Mouse (Mus musculus) heart, postnatal 14 days (tissue): ENCODE measurements around the gene Pax3. TPM values are rescaled to one million over a fixed set of nuclear protein-coding genes. Genes with fewer than 3 reads are reported as not detected.
A peak's percentile ranks its signal among the peaks of the same experiment; 100 is the strongest.

Source experiments
- DNase-seq, 2 experiments: peaks; one replicate each; pipeline ENCODE4 v3.0.0; 2021 to 2022
- intact Hi-C: fragments of 180-260 bp; cut with DNase I; formaldehyde crosslinking; loops from one replicate; pipeline ENCODE4 v1.15.1; 2025
- long read RNA-seq, 2 experiments: library from polyadenylated mRNA; stranded (forward); transcript quantifications; one replicate each; pipeline ENCODE4 v2.0.0; 2021
- total RNA-seq, 2 experiments: library from RNA; stranded (reverse); gene quantifications; 2 replicates each; pipeline ENCODE4 v1.2.3; 2021

Pax3 gene
- total RNA-seq = under 1 TPM in 1 of 2 experiments, not detected in 1; 0.07 TPM
- long read RNA-seq, experiment 1 = 0 reads
- long read RNA-seq, experiment 2, partial matches to known transcripts = 0 of 1 reads
- long read RNA-seq, experiment 2, other reads (novel, unspliced or antisense) = 1 of 1 reads

DNA sequence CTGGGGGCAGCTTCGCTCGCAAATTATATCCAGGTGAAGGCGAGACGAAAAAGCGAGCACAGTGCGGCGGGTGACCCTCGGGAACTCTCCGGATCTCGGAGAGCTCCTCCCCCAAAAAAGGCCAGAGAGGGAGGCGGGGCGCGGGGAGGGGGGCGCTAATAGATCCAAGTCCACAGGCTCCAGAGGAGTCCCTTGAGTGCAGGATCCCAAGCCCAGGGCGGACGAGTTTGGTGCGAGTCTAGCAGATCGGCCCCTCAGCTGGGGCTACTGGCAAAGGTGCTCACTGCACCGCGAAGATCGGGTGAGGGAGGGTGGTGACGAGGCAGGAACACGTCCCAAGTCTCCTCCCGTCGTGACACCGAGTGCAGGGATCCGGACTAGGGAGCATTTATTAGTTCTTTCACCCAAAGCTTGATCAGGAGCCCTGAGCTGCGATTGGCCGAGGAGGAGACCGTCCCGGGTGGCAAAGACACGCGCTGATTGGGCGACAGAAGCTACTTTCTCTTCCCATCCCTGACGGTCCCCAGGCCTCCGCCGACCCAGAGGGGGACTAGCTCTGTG is at the start of gene Pax3:
Gene Pax3 (minus strand): TSS at position 384 of the 561 bp plus-strand sequence.
- intact Hi-C loops = no loop called here
- no peak for DNase-seq

DNA sequence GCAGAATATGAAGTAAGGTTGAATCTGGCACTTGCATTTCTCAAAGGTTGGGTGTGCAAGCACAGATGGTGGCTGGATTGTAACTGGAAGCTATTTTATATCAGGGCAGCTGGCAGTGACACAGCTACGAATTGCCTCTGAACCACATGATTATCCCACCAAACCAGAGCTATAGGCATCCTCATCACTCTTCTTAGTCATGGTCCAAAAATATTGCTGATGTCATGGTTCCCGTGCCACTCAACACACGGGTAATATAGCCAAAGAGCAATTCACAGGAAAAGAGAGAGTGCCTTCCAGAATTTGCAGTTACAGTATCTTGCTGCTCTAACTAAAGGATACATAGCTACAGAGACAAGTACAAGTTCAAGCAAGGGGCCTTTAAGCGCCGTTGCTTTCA is 37.4 kb upstream of the Pax3 start:
- intact Hi-C loops = no loop called here
- DNase-seq = no peak

DNA sequence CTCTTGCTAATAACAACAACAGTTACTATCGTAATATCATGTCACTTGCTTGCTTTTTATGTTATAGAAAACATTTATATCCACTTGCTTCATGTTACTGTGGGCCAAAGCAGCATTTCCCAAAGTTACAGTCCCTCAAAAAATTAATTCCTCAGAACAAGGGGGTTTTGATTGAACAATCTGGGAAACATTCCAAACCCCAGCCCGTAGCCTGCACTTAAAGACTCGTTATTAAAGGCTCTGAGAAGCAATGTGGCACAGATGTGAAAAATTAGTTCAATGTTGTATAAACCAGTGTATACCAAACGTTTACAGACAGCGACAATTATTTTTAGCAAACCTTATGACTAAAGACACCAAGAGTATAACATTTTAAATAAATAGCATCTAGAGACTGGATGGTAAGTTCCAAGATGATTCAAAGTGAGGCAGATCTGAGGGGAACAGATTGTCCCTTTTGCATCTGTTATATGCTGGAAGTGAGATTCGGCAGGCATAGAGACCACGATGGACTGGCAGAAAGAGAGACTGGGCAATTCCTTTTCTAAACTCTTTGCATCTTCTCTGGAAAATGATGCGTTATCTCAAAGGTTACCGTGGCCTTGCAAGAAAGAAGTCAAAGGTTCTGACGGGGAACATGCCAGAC is 35.1 kb upstream of the Pax3 start:
- intact Hi-C loops = no loop called here
- no peak for DNase-seq

DNA sequence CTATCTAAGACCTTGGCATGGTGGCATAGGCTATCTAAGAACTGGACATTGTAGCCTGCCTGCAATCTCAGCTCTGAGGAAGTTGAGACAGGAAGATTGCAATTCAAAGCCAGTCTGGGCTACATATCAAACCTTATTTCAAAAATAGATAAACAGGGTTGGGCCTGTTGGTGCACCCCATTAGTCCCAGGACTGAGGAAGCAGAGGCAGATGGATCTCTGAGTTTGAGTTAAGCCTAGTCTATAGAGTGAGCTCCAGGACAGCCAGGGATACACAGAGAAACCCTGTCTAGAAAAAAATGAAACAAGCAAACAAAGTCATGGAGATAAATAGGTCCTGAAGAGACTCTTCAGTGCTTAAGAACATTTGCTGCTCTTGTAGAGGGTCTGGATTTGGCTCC is 32.9 kb upstream of the Pax3 start:
- DNase-seq = no peak
- intact Hi-C loops = no loop called here

DNA sequence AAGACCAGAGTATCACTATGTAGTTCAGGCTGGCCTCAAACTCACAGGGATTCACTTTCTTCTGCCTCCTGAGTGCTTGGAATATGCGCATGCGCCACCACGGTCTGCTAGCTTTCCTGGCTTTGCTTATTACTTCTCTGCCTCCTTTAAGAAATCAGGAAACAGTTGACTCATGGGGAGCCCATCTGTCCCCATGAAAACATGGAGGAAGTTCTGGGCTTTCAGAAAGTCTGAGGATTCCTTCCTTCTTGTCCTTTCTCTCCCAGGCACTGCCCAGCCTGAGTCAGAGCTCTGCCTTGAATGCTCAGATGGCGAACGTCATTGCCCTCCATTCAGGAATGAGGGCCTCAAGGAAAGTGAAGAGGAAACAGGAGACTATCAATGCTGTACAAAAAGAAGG is 31.8 kb upstream of the Pax3 start:
- intact Hi-C loops = no loop called here
- no peak for DNase-seq

DNA sequence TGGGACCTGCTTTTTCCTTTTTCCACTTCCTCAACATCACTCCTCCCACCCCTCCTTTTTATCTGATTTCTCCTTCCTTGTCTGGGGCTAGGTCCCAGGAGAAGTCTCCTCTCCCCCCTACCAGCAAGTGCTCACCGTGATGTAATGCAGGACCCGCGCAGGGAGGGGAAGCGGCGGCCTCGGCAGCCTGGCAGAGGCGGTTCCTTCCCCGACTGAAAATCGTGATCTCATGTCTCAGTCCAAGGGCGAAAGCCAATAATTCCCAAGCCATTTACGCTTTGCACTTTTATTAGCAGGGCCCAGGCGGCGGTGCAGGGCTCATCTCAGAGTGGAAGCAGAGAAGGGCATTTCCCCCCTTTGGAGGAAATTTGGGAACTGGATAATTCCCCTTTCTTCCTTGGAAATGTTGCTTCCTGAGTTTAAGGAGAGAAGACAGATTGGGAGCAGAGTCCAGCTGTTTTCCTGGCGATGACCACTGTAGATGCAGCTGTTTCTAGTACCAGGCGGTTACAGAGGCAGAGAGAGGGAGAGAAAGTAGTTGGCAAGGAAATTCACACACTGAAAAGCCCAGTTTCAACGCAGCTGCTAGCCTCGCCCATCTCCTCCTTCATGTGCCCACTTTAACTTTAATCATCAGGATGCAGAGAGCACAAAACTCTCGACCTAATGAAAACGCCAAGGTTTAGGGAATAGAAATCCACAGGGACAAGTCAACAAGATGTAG is 21.3 kb upstream of the Pax3 start:
- DNase-seq = no peak
- intact Hi-C loops = loop anchor here (10.0 kb wide), 1 partner anchor 233 kb away; no protein-coding TSS in a partner anchor

DNA sequence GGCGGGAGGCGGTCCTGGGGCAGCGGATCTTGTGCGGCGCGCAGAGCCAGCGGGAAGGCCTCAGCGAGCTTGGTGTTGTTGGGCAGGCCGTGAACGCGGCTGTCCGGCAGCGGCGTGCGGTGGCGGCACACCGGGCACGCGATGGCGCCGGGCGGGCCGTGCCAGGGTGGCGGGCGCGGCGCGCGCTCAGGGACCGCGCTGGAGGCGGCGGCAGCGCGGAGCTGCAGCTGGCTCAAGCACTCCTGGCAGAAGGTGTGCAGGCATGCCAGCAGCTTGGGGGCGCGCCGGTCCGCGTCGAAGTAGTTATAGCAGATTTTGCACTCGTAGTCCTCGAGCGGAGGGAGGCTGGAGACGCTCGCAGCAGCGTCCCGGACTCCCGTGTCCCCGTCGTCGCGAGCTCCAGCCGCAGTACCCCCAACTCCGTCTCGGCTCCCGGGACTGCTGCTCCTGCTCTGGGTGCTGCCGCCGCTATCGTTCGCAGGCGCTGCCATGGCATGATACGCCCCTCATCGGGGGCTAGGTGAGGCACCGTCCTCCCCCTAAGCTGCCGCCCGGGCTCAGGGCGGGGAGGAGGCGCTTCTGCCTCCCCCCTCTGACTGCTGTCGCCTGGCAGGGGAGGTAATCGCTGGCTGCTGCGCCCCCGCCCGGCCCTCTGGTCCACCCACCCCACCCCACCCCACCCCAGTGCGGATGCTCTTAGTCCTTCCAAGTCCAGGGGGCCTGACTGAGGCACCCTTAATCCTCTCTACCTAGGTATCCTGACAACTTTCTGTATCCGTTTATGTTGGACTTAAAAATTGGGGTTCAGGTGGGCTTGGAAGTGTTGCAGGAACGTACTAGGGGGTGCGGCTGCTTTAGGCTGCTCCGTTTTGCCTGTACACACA is 20.5 kb upstream of the Pax3 start:
- peak in 1 of 2 experiments; percentile 27 for DNase-seq
- intact Hi-C loops = loop anchor here (10.0 kb wide), 1 partner anchor 233 kb away; no protein-coding TSS in a partner anchor

DNA sequence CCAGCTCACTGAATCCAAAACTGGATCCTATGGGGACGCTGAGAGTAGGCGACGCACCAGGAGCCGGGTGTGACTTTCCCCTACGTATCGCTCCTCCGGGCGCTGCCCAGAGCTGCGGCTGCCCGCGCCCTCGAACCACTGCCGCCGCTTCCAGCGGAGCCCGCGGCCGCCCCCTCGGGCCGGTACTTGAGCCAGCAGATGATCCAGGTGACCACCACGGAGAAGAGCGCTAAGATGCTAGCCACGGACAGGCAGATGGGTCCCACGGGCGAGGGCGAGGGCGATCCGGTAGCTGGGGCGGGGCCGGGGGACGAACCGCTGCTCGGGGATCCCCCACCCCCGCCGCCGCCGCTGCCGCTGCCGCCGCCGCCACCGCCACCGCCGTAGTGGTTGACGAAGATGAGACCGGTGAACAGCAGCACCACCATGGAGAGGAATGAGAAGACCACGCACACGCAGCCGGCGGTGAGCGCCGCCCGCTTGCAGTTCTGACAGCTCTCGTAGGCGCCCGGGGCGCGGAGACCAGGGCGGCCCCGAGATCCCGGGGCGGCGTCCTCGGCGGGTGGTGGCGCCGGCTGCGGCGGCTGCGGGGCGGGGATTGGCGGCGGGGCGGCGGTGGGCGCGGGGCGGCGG is 19.7 kb upstream of the Pax3 start:
- peak in 1 of 2 experiments; percentile 19 for DNase-seq

DNA sequence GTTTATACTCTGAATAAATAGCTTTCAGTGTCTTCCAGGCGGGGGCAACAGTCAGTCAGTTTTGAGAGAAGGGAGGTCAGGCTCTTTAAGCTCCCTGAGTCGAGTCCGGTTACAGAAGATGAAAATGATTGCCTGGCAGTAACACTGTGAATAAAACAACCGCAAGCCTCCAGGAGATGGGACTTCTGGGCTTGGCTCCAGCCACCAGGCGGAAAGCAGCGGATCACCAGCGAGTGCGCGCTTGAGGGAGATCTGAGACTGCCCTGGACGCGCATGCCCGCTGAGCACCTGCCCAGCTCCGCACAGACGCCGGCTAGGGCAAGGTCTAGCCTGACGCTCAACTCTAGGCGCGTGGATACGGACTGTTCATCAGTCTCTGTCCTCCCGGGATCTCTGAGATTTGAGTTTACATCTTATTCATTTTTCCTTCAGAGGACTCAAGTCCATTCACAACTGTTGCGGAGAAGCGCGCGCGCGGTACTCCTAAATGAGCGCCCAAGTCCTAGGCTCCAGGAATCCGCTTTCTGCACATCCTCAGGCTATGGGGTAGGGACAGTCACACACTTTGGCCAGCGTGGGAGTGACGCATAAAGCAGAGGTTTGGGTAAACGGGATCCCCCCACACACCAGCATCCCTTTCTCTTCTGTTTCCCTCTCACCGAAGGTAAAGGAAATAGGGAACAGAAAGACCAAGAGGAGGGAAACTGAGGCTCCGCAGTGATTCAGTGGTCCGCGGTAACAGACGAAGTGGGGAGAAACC is 19.0 kb upstream of the Pax3 start:
- intact Hi-C loops = loop anchor here (1.0 to 10.0 kb wide), 2 partner anchors 203 to 231 kb away; no protein-coding TSS in a partner anchor
- peak in 1 of 2 experiments; percentile 12 for DNase-seq

More for the DNA sequence above, 19.7 kb upstream of the Pax3 start:
- intact Hi-C loops = loop anchor here (10.0 kb wide), 1 partner anchor 232 kb away; no protein-coding TSS in a partner anchor

DNA sequence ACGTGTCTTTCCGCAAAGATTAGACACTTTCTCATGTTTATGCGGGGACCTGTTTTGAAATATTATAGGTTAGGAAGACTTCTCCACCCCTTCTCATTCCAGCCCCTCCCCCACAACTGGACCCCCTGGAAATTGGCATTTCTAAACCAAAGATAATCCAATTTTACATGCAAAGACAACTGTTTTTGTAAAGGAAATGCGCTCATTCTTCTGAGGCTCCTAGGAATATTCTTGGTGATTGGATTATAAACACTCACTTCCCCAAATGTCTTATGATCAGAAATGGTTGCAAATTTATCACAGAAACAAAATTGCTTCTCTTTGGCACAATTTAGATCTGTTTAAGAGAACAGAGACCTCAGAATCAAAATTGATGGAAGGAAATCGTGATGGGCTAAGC is 14.1 kb upstream of the Pax3 start:
- intact Hi-C loops = loop anchor here (10.0 kb wide), 1 partner anchor 226 kb away; no protein-coding TSS in a partner anchor
- no peak for DNase-seq

DNA sequence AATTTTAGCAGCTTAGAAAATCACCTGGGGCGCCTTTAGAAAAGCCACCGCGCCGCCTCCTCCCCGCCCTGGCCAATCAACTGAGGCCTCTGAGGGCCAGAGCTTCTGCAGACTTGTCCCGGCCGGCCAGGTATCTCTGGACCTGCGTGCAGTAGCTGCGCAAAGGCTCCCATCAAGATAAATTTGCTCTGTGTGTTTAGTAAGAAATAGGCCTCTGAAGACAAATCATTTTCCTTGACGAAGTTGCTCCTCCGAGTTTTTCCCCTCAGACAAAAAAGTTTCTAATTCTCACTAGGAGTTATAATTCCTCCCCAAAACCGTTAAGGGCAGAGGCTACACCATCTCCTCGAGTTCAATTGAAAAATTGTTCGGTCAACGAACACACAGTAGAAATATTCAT is 13.6 kb upstream of the Pax3 start:
- DNase-seq = no peak
- intact Hi-C loops = loop anchor here (10.0 kb wide), 1 partner anchor 226 kb away; no protein-coding TSS in a partner anchor

DNA sequence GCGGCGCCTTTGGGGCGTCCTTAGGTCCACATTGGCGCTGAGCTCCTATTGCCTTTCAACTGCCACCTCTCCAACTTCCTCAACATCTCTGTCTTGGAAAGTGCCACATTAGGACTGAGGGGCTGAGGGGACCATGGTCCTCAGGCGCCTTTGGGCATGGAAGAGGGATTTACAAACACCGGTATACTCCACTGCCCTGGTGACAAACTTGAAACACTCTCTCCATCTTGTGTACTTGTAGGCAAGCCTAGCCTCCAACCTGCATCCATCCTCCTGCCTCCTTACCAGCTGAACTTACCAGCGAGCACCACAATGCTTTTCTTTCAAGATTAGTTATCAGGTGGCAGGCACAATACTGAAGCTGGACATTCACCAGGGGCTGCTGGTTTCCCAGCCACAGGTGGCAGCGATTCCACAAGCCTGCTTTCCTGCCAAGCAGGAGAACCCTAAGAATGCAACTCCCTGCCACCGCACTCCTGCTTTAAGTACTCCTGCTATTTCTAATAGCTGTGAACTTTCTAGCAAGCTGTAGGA is 11.4 kb upstream of the Pax3 start:
- DNase-seq = no peak
- intact Hi-C loops = no loop called here

DNA sequence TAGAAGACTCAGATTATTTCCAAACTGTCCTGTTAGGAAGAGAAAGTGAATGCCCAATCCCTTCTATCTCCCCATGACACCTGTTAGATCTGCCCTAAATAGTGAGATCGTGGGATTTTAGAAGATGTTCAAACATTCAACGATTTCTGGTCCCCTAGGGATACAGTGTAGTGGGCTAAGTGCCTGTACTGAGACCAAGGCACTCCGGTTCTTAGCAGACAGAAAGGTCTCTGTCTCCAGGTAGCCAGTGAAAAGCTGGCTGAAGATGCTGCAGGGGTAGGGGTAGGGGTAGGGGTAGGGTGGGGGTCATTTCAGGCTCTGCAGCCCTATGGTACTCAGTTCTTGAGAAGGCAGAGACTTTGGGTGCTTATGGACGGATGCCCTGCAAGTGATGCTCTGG is 7.4 kb upstream of the Pax3 start:
- intact Hi-C loops = no loop called here
- no peak for DNase-seq

DNA sequence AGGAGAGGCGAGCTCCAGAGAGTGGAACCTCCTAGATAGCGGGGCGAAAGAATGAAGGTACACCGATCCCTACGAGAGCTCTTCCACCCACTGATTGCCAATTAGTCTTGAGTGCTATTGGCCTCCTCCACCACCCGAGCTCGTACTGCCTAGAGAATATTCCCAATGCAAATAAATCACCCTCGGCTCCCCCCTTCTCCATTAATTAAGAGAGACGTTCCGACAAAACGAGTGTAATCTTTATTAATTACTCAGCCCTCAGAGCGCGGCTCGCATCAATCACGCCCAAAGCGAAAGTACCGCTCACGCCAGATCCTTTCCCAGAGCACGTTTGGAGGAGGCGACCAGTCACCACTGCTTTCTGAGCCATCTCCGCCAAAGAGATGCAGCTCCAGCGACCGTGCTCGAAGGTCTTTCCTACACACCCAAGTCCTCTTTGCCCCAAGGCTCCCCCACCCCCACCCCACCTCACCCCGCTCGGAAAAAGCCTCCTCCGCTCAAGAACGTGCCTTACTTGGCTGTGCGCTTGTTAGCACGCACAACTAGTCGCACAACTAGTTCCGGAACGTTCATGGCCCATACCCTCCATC is 6.8 kb upstream of the Pax3 start:
- no peak for DNase-seq
- intact Hi-C loops = no loop called here

DNA sequence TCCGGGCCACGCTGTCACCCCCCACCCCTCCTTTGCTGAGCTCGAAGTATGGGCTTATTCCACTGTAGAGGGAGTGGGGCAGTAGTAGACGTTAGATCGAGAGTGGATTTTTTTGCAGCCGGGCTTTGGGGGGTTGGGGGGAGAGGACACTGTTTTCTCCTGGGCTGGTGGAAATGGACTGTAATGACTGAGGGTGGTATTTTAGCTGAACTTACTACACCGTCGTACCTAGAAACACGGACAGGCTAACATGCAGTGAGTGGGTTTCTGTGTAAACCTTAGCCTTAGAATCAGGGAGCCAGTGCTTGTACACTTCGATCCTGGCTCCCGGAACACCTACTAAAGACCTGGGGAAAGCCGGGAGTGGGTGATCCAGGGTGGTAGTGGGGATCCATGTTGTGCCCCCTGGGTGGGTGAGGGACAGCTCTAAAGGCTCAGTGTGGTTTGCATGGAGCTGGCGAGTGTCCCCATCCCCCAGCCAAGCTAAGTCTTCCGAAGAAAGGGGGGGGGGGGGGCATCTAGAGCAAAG is 6.2 kb upstream of the Pax3 start:
- no peak for DNase-seq
- intact Hi-C loops = no loop called here

DNA sequence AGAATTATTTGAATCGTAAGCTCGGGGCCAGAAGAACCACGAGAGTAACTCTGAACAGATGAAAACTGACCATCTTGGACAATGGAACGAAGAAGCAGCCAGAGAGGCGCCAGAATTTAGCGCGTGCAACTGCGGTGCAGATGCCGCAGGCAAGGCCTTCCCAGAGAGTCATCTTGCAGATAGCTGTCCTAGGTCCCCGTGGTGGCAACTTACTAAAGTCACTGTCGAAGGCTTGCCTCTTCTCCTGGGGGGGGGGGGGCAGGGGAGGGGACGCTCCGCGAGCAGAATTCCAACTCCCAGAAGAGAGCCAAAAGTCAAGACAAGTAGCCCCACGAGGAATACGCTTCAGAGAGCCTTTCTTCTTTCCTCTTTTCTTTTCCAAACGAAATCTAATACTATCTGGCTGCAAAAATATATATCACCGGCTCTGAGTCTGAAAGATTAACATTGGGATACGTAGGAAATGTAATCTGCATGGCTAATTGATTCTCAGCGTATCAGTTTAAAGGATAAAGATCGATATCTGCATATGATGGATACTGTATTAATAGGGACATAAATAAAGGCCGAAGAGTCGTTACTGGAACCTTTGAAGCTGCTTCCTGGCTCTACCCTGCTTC is 5.6 kb upstream of the Pax3 start:
- DNase-seq = no peak
- intact Hi-C loops = no loop called here

DNA sequence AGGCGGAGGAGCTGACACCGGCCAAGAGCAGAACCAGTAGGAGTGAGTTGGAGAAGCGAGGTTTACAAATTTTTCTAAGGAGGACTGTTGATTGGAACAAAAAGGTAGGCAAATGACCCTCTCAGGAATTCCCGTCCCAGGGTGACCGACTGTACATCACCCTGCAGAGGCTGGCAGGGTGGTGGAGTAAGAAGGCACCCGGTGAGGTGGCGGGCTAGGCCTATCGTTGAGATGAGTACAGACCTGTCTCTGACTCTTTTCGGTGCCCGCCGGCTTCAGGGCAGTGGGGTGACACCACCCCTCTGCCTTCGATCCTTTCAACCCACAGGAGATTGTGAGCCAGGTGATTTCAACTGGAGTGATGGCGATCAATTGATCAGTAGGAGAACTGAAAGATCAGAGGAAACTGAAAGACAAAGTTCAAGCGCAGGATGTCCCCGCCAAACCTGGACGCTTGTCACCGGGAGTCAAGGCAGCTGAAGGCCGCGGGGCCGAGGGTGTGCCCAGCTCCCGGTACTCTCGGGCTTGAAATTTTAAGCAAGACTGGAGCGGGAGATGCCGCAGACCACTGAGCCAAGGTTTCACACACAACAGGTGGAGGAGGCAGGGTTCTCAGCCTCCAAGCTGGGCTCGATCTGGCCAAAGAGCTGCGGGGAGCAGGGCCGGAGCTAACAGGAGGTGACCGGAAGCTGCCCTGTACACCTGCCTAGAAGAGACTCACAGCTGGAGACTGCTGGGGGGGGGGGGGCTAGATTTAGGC is 4.5 kb upstream of the Pax3 start:
- intact Hi-C loops = no loop called here

More for the DNA sequence above, 4.5 kb upstream of the Pax3 start:
- DNase-seq = no peak
